Mouse (Mus musculus): ENCODE data around the gene Nudt6. TPM values are rescaled to one million over a fixed set of nuclear protein-coding genes. Genes with fewer than 3 reads are reported as not detected.

Gene Nudt6
- 14.1 to 16.2 TPM (median 15.0 TPM) in 4 replicates for total RNA-seq (2023)

DNA sequence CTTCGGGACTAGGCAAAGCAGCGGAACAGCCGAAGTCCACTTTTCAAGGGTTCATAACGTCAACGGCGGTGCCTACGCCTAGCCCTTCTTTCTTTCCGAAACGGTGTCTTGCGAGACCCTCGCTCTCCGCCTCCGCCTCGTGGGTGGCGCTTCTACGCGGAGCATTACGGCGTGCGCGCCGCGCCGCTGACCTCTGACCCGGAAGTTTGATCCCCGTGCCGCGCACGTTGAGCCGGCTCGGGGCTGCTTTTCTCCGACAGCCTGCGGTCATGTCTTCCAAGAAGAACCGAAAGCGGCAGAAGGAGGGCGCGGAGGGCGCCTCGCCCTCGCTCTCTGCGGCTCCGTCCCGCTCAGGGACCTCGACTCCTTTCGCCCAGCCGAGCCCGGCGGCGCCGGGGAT is at the start of gene Nudt6:
Gene Nudt6, minus strand, starts transcription at position 140 of the 400 bp plus-strand sequence.

DNA sequence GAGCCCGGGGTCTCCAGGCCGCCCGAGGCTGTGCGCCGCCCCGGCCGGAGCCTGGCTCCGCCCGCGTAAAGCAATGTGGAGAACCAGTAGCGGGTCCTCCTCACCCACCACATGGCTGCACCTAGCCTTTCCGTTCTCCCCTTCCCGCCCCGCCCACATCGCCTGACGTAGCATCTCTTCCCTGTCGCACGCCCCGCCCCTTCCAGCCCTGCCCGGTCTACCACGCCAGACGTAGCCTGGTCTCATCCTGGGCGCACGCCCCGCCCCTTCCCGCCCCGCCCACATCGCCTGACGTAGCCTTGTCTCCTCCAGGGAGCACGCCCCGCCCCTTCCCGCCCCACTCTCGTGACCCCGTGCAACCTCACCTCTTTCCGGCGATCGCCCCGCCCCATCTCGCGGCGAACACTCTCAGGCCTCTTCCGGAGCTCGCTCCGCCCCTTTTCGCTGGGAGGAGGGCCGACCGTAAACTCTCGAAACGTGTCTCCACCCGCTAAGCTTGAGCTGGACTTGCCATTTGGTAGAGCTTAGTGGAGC is 486 bp downstream of the Nudt6 start, which contains the start of gene Spata5:
Gene Spata5, plus strand, starts transcription at position 439 of the 534 bp plus-strand sequence.

Other genes starting within 250 kb of the Nudt6 start
- gene Il21, start 187.6 kb downstream of the Nudt6 start, total RNA-seq (2023) = not detected in 4 replicates
- gene Bbs12, start 107.7 kb downstream of the Nudt6 start, total RNA-seq (2023) = 0.98 to 1.2 TPM (median 1.1 TPM) in 4 replicates
- gene Cetn4, start 107.5 kb downstream of the Nudt6 start, total RNA-seq (2023) = 1.1 to 1.6 TPM in 2 of 4 replicates, not detected in the others
- not detected in 4 replicates for gene Fgf2, start 71.9 kb downstream of the Nudt6 start, total RNA-seq (2023)
- gene Spata5, start 315 bp downstream of the Nudt6 start, total RNA-seq (2023) = 81.8 to 88.6 TPM (median 84.9 TPM) in 4 replicates
- gene Spry1, start 219.7 kb upstream of the Nudt6 start, total RNA-seq (2023) = 1.8 to 4.0 TPM (median 3.3 TPM) in 4 replicates